Mouse (Mus musculus) forebrain, embryonic 12.5 days (tissue): ENCODE measurements around the gene Olfr248. TPM values are rescaled to one million over a fixed set of nuclear protein-coding genes. Genes with fewer than 3 reads are reported as not detected.

ENCODE experiments used
- polyA plus RNA-seq: library from polyadenylated mRNA; unstranded; fragments of >200 nt; fragmentation: Nextera tagmentation; extraction: Ambion mirVana; gene quantifications from 2 replicates; pipeline ENCODE4 v1.2.1, GENCODE M21; 2016

The Olfr248 gene
- polyA plus RNA-seq, 1 experiment from 2014 or later: not detected

Other genes starting within 250 kb of the Olfr248 start
- gene Olfr420, start 235.4 kb upstream of the Olfr248 start, polyA plus RNA-seq: not detected in 2 replicates
- gene Spta1, start 218.3 kb upstream of the Olfr248 start, polyA plus RNA-seq: 0.88 and 1.1 TPM in 2 replicates
- not detected in 2 replicates for gene Olfr419, start 139.0 kb upstream of the Olfr248 start, polyA plus RNA-seq
- gene Mptx1, start 60.5 kb upstream of the Olfr248 start, polyA plus RNA-seq: not detected in 2 replicates
- not detected in 2 replicates for gene Olfr417, start 25.9 kb upstream of the Olfr248 start, polyA plus RNA-seq
- gene Olfr414, start 33.0 kb downstream of the Olfr248 start, polyA plus RNA-seq: not detected in 2 replicates
- 0.06 TPM in 1 of 2 replicates, not detected in the other for gene Olfr220, start 51.0 kb downstream of the Olfr248 start, polyA plus RNA-seq
- 7.1 and 8.6 TPM in 2 replicates for gene Fmn2, start 110.8 kb downstream of the Olfr248 start, polyA plus RNA-seq